Mouse (Mus musculus): ENCODE data around the gene Capzb.

GRCm38 (mm10) chr4:139334631-139335295 lies 142.1 kb downstream of the Capzb start:
- TF ChIP-seq CTCF (IDR thresholded peaks at IDR 0.05; ENCODE audit: borderline replicate concordance, control insufficient read depth, extremely low read depth, insufficient read depth, low read length, poor library complexity) (no peak), POLR2A (IDR thresholded peaks at IDR 0.05; ENCODE audit: control insufficient read depth, extremely low read depth, insufficient read depth, low read length, poor library complexity) (no peak)
